Mouse (Mus musculus) WW6 (cell line): Measurements from ENCODE around the gene Cd274.

Source experiments
- DNase-seq: peaks from one replicate; pipeline ENCODE4 v3.0.0-alpha.2; 2013; ENCODE audit warnings: low read depth, low spot score

The Cd274 gene

DNA sequence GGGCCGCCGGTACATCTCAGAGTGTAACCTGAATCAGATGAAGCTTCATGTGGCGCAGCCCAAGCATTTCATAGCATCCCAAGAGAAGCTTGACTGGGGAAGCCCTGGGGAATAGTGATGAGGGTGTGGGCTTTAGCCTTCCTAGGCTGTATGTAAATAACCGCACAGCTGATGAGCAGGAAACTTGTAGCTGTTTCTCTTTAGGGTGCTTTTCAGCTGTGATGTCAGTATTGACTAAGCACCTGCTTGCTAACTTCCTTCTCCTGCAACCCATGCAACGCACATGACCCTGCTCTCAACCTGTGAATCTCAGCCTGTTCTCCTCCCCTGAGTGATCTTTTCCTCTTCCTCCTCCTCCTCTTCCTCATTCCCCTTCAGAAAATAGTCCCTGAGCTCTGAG lies 3.2 kb upstream of the Cd274 start:
- DNase-seq = no peak

DNA sequence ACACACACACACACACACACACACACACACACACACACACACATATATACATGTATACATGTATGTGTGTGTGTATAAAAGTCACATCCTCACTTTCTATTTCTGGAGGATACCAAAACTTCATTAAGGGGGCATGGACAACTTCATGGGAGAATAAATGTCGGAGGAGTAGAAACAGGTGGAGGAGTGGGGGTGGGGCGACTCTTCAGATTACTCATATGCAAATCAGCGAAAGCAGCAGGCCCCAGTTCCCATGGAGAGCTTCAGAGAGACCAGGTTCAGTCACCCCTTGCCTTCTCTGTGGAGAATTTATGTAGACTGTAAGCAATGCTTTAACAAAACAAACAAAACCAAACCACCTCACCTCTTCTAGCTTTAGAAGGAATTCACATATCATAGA lies 2.1 kb upstream of the Cd274 start:
- DNase-seq = no peak

DNA sequence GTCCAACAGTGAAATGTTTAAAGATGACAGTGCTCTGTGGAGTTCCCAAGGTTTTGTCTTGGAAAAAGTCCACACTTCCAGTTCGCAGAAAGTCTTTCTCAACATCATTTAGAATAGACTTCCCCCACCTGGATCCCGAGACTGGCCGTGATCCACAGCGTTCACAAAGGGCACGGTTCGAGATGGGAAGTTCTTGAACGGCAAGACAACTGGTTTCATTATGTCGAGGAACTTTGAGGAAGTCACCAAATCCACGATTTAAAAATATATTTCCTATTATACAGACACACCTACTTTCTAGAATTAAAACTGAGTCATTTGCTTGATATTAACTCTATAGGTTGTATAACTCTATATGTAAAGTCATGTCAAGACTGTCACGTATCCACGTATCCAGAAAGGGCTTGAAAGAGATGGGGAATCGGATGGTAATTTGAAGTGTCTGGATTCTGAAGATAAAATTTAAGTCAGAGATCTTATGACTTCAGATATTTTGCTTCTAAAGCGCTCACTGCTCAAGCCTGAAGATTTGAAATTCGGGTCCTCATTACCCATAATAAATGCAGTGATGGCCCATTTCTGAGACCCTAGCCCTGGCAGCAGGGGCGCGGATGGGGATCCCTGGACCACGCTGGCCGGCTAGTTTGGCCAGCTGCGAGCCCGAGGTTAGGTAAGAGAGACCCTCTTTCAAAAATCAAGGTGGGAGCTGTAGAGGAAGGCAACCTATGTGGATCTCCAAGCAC lies 858 bp upstream of the Cd274 start:
- DNase-seq = no peak

DNA sequence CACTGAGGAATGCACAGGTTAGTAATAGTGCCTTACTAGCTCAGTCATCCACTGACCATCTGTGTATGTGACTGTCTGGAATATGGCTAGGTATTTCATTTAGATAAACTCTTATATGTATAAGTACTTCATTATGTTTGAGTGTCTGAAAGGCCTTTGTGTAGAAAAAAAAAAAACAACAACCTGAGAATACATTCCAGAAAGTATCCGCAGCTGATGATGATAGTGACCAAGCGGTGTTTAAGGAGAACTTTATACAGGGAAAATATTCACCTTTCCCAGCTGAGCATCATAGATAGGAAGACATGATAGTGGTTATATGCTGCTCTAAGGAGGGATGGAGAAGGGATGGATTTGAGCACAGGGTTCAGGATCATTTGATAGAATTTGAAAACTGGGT lies 786 bp downstream of the Cd274 start:
- DNase-seq = no peak

DNA sequence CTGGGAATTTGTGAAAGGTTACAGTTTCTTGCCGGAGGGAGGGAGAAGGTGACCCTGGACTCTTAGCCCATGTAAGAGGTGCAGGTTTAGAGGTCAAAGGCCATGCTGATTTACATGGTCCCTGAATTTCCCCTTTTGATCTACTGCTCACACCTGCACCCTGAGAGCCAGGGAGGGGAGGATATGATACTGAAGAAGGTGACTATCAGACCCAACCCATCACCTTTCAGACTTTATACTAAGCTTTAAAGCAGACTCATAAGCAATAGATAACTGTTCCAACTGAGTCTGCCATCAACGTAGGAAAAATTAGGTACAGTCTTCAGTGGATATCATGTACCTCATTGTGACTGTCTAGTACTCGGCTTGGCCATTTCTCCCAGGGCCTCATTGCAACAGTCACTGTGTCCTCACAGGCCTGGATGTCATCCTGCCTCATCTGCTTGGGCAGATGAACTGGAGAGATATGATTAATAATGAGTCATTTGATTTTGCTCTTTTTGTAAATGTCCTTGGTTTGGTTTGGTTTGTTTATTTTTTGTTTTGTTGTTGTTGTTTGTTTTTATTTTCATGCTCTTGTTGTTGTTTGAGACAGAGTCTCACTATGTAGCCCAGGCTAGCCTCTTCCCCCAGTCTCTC lies 1.5 kb downstream of the Cd274 start:
- no peak for DNase-seq

DNA sequence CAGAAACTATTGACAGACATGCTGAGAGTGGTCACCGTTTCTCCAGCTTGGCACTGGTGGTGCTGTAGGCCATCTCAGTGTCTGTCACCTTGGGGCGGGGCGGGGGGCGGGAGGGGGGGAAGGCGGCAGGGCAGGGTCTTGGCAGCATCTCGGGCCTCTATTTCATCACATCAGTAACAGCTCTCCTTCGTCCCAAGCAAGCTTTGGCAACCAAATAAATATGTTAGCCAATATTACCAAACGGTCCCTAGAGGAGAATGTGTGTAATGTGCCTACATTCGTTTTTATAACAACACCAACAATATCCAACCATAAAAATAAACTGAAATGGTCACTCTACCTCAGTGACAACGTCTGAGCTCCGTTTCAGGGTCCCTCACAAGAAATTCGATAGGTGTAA lies 2.9 kb downstream of the Cd274 start:
- DNase-seq = no peak

DNA sequence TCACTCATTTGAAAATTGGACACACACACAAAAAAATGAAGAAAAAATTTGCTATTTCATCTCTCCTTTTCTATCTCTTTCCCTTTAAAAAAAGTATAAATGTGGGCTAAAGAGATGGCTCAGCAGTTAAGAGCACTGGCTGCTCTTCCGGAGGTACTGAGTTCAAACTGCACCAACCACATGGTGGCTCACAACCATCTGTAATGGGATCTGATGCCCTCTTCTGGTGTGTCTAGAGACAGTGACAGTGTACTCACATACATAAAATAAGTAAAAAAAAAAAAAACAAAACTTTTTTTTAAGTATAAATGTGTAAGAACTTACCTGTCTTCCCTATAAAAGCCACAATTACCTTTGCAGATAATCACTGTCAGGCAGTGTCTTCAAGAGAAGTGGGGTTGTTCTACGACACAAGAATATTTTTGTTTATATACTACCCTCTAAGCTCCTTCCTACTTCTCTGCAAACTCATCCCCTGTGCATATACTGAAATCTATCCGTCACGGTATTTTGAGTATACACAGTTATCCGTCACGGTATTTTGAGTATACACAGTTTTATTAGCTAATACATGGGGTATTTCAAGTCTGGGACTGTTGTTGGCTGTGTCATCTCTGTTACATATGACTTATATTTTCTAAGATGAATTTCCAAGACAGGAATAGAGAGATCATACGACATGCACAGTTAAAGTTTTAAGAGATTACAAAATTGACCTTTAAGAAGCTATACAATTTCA lies 3.5 kb downstream of the Cd274 start:
- no peak for DNase-seq

DNA sequence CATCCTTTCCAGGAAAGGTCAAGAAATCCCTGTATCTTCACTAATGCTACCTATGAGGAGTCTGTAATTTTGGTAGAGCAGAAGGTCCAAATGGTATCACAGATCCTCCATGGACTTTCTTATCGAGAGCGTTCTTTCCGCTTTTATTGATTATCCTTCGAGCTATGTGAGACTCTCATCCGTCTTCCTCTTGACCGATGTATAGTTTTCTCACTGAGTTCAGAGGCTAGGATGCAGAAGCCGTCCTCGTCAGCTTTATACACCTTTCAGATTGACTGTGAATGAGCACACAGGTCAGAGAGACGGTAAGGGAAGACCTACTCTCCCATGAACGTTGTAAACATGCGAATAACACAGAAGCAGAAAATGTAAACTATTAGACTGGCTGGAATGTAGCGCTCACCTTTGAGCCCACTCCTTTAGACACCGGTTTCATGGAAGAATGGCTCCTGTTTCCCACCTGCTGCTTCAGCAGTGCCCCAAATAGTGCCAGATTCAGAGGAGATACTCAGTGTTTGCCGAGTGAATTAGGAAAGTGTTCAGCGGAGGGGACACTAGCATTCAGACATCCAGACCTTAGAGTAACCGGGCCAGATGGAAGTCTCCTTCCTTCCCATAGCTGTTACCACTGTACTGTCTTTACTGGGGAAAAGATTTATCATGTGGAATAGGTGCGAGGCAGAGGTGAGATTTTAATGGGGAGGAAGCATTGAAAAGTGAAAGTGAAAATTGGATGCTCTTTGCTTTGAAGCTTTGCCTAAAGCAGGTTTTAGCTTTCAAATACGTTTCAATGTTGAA lies 4.2 kb downstream of the Cd274 start:
- no peak for DNase-seq

DNA sequence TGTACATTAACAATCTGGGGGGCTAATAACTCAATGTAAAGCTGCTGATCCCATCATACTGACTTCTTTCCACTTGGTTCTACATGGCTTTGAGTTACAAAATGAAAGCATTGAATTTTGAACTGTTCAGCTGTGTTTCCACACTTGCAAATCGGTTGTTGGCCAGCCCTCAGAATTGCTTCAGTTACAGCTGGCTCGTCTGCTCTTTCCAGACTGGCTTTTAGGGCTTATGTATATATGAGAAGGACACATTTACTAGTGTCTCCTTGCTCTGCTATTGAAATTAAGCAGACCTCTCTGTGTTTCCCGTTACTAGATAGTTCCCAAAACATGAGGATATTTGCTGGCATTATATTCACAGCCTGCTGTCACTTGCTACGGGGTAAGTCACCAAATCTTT lies 4.9 kb downstream of the Cd274 start:
- no peak for DNase-seq

DNA sequence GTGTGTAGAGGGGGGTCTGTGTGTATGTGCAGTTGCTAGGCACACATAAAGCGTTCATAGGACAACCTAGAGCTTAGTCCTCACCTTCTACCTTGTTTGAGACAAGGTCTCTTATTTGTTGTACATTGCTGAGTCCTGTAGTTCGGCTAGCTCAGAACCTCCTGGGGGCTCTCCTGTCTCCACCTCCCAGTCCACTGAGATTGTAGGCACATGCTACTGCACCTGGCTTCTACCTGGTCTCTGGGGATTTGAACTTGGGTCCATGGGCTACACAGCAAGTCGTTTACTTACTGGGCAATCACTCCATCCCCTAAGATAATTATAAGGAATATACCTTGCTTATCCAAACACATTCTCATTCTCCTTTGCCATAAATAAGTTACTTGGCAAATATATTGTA lies 5.4 kb downstream of the Cd274 start:
- no peak for DNase-seq

DNA sequence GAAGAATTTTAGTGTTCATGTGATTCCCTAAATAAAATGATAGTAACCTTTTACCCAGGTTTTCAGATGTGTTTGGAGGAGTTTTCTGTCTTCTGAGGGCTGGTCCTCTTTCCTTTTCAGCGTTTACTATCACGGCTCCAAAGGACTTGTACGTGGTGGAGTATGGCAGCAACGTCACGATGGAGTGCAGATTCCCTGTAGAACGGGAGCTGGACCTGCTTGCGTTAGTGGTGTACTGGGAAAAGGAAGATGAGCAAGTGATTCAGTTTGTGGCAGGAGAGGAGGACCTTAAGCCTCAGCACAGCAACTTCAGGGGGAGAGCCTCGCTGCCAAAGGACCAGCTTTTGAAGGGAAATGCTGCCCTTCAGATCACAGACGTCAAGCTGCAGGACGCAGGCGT lies 6.2 kb downstream of the Cd274 start:
- no peak for DNase-seq

DNA sequence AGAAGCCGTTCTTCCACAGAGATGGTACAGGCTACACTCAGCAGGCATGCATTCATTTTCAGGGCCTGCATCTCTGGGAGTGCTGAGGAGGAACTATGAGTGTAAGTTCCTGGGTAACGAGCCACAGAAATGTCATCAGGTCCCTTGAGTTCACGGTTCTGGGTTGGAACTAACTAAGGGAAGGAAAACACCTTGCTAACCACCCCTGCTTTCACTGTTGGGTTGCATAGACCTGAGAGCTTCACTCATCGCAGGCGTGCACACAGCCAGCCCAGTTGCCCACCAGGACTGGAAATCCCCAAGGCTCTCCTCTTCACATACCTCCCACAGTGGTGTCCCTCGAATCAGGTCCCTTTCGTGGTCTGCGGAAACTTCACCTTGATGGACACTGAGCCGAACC lies 7.7 kb downstream of the Cd274 start:
- DNase-seq = no peak

DNA sequence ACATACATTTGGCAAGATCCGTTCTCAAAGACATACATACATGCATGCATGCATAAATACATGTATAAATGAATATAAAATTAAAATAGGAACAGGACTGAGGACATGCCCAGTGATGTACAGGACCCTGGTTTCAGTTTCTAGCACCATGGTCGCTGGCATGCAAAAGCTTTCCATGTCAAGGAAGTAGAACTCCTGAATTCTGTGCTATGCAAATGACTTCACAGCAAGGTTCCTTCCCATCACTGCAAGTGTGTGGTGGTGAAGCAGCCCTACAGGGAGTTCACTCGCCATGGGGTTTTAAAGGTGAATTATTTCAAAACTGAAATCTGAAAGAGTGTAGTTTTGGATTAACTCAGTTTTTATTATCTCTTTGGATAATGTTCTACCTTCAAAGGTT lies 9.1 kb downstream of the Cd274 start:
- no peak for DNase-seq

DNA sequence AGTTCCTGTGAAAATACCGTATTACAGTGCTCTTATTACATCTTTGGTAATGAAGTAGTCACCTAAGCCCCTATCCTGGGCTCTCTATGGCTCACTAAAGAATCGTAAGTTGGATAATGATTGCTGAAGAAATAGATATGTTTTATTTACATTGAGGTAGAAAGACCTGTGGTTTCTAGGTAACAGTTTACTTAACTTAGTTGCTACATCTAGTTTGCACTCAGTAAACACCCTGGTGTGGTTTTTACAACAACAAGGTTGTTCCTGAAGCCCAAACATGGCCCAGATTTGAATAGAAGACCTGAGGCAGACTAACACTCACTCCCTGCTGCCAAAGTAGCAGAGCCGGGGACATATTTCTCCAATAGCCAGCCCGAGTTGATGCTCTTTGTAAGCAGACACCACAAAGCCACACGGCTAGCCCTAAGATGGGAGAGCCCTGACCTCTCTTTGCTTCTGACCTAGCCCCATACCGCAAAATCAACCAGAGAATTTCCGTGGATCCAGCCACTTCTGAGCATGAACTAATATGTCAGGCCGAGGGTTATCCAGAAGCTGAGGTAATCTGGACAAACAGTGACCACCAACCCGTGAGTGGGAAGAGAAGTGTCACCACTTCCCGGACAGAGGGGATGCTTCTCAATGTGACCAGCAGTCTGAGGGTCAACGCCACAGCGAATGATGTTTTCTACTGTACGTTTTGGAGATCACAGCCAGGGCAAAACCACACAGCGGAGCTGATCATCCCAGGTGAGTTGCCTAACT lies 12.8 kb downstream of the Cd274 start:
- DNase-seq = no peak

DNA sequence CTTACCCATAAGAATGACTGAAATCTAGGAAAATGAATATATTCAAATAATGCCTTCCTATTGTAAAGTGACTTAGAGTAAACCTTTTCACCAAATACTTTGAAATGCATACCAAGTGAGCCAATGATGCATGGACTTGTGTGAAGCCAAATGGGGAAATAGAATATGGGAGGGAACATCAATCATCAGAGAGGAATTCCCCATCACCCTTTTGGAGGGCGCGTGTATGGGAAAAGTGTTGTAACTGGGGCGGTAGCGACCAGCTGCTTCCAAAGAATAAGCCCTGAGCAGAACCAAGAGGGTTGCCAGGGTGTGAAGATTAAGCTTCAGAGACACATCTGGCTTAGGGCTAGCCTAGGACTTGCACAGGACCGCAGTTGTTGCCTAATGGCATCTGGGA lies 16.1 kb downstream of the Cd274 start:
- no peak for DNase-seq

DNA sequence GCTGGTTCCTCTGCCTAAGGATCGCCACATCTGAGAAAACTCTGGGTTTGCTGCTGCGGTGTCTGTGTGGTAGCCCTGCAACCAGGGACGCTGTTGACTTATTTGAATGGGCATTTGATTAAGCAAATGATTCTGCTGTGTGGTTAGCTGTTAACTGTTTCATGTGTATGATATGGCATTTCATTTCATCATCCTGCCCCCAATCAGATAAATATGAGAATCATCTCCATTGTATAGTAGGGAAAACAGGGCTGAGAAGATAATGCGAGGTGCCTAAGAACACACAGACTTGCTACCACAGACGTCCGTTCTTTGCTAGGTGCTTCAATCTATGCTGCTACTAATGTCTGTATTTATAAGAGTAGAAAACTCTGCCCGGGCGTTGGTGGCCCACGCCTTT lies 17.2 kb downstream of the Cd274 start:
- no peak for DNase-seq

DNA sequence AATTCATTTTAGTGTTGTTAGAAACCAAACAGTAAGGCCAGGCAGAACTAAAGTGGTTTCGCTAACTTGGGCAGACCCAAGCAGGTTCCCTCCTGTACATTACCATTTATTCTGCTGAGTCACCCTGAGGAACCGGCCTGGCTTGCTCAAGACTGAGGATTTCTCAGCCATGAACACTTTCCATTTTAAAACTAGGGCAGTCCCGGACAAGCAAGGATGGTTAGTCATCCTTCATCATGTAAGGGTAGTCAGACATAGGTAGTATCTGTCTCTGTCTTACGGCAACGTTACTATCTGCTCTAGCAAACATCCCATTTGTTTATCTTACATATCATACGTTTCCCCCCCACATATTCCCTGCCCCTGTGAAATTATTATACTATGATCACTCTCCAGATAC lies 17.7 kb downstream of the Cd274 start:
- DNase-seq = no peak

DNA sequence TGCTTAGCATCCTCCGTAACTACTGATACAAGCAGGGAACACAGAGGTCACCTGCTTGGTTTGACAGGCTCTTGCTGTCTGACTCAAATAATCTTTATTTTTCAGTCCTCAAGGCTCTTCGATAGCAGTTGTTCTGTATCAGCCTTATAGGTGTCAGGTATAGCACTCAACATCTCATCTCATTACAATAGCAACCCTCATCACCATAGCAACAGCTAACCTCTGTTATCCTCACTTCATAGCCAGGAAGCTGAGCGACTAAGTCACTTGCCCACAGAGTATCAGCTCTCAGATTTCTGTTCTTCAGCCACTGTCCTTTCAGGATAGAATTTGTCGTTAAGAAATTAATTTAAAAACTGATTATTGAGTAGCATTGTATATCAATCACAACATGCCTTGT lies 18.6 kb downstream of the Cd274 start:
- no peak for DNase-seq

DNA sequence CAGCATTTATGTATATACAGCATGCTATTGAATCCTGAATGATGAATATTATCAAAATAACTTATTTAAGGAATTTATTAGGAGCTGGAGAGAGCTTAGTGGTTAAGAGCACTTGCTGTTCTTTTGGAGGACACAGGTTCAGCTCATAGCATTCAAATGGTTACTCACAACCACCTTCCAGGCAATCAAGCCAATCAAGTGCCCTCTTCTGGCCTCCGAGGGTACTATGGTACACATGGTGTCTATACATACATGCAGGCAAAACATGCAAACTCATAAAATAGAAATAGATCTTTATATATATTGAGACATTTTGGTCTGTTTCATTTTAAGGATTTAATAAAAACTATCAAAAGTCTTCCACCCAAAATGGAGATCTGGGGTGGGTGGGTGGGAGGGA lies 21.6 kb downstream of the Cd274 start:
- DNase-seq = no peak

DNA sequence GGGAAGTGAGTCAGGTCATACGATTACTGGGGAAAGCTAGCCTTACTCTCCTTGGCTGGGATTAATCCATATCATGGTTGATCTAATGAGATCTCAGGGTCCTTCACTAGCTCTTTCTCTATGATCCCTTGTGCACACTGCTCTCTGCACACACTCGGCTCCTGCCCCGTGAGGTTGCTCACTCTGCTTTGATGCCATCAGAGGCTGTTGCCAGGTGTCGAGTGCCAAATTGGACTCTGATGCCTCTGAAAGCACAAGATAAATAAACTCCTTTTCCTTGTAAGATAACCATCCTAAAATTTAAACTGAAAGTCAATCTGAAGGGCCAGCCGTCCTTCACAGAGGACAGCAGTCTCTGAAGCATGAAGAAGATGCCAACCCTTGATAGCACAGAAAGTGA lies 23.2 kb downstream of the Cd274 start:
- DNase-seq = no peak

DNA sequence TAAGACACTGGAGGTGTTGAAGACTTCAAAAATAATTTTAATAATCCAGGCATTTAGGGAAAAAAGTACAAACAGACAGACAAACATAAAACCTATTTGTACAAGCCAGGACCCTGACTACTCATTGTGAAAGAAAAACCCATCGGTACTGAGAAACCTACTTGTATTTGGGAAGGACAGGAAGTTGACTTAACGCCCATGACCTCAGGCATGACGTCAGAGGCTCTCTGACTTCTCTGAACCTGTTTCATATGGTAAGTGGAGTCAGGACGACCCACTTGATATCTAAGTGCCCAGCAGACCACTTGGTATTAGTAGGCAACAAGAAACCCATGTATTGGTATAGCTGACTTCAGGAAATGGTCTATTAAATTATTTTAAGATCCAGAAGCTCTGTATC lies 24.0 kb downstream of the Cd274 start:
- no peak for DNase-seq

DNA sequence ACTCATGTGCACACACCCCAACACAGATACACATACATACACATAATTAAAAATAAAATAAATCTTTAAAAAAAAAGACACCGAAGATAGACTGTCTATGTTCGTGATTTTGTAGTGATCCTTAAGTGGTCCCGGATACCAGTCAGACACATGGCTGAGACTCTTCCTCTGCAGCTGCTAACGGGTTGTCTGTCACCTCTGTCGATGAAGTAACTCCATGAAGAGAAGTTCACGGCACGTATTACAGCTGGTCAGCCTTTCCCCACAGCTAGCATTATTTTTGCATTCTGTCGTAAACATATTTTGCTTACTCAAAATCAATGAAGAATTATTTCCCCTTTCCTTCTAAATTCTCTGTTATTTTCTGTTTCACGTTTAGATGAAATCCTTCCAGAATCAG lies 26.1 kb downstream of the Cd274 start:
- no peak for DNase-seq
